Mouse (Mus musculus) right cerebral cortex, postnatal 36 days (tissue): ENCODE data around the gene Adgre5.

Experiments used
- DNase-seq, 2 experiments: peaks; one replicate each; pipeline ENCODE4 v3.0.0; 2022; ENCODE audit warnings: low spot score in 2 of 2, mixed read lengths in 1 of 2

Gene Adgre5

GRCm38 (mm10) chr8:83740976-83741741, at the start of gene Adgre5:
Adgre5 (minus strand) TSS chr8:83741326.
- DNase-seq: no peak

DNA sequence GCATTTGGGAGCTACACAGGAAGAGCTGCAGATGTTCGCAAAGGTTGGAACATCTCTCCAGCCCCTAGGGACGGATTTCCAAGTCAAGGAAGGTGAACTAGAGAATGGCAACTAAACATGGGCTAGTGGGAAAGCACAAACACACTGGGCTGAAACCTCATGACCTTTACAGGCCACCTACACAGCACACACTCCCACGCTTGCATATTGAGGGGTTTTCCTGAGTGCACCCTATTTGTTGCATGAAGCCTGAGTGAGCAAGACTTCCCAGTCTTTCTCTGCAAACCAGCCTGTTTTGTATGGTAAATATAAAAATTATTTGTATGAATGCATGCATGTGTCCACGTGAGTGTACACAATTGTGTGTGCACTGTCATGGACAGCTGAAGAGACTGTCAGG, 48.7 kb upstream of the Adgre5 start:
- no peak for DNase-seq

DNA sequence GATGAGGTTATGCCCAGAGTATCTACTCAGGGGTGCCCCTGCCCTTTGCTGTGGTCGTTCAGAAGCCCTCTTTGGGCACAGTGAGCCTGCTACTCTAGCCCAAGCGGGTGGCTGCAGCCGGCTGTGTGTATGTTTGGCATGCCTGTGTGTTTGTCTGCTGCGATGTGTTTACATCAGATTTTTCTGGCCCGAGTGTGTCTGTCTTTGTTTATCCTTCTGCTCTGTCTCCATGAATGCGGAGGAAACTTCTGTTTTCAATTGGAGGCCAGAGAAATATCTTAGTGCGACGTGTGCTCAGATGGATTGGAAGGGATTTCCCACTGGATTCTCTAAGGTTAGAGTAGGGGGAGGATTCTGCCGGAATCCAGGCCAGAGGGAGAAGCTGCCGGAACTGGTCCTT, 43.9 kb upstream of the Adgre5 start:
- no peak for DNase-seq

- peak; percentile 81 to 83 for DNase-seq
These were observed 41.9 kb upstream of the Adgre5 start for GRCm38 (mm10) chr8:83782832-83783558.

- DNase-seq: no peak
These were observed 38.5 kb upstream of the Adgre5 start for GRCm38 (mm10) chr8:83779610-83780009.

DNA sequence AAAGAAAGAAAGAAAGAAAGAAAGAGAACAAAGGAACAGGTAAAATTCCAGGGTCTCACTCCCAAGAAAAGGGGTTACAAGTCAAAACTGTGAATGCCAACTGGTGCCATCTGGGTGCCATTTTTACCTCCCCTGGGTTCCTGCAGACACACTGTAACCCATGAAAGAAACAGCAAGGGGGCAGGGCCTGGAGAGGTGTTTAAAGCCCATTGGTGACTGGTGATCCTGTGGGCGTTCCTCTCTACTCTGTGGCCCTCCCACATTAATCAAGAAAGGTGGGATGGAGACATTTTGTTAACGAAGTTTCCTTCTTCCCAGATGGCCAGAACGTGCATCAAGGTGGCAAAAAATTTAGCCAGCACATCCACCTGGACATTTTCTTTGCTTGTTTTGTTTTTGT, 36.9 kb upstream of the Adgre5 start:
- no peak for DNase-seq

DNA sequence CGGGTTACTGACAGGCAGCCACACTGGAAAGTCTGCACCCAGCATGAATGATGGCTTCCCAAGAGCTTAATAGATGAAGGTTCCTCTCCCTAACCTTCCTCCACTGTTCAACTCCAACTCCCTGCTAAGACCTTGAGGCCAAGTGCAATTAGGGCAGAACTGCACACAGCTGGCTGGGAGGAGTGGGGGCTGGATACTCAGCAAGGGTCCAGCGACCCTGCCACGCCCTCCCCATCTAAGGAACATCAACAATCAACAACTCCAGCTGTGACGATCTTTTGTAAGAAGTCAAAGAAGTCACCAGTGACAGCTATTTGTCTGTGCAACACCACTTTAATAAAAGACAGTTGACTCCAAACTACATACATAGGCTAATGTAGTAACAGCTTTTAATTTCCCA, 35.5 kb upstream of the Adgre5 start:
- no peak for DNase-seq

- no peak for DNase-seq
These were observed 33.1 kb upstream of the Adgre5 start for GRCm38 (mm10) chr8:83774221-83774620.

DNA sequence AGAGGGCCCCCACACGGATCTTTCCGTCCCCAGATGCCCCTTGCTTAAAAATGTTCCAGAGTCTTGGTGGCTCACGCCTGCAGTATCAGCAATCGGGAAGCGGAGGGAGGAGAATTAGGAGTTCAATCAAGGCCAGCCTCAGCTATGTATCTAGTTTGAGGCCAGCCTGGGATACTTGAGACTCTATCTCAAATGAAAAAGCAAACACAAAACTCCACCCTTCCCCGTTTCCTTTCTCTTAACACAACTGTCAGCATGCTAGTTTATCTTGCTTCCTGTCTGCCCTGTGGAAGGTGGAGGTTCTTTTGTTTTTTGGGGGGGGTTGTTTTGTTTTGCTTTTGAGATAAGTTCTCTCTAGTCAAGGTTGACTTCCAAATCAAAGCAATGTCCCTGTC, 32.3 kb upstream of the Adgre5 start:
- no peak for DNase-seq

- no peak for DNase-seq
These were observed 31.8 kb upstream of the Adgre5 start for GRCm38 (mm10) chr8:83772701-83773451.

DNA sequence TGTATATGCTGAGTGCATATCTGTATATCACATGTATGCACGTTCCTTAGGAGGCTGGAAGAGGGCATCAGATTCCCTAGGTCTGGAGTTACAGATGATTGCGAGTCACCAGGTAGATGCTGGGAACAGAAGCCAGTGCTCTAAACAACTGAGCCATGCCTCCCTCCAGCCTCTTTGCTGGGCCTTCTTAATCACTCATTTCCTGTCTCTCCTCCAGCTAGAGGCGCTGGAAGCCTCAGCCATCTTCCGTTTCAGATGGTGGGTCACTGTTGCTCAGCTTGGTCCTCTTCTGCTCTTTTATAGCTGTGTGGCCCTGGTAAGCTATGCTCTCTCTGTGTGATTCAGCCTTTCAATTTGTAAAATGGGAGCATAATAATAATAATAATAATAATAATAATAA, 30.7 kb upstream of the Adgre5 start:
- DNase-seq: no peak

GRCm38 (mm10) chr8:83770669-83771068, 29.5 kb upstream of the Adgre5 start:
- DNase-seq: no peak

- no peak for DNase-seq
These were observed 28.6 kb upstream of the Adgre5 start for GRCm38 (mm10) chr8:83769720-83770119.

- DNase-seq: no peak
These were observed 27.4 kb upstream of the Adgre5 start for GRCm38 (mm10) chr8:83768526-83768925.

- DNase-seq: no peak
These were observed 26.3 kb upstream of the Adgre5 start for GRCm38 (mm10) chr8:83767442-83767841.

DNA sequence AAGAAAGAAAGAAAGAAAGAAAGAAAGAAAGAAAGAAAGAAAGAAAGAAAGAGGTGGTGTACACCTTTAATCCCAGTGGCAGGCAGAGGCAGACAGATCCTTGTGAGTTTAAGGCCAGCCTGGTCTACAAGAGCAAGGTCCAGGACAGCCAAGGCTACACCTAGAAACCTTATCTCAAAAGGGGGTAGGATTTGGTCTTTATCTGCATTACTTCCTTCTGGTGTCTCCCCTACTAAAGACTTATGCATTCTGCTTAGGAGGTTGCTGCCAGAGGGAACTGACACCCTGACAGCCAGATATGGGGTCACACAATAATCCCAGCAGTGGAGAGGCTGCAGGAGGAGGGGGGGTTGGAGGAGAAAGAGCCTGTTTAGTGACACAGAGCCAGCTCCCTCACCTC, 24.5 kb upstream of the Adgre5 start:
- DNase-seq: no peak

GRCm38 (mm10) chr8:83764717-83765116, 23.6 kb upstream of the Adgre5 start:
- DNase-seq: no peak

DNA sequence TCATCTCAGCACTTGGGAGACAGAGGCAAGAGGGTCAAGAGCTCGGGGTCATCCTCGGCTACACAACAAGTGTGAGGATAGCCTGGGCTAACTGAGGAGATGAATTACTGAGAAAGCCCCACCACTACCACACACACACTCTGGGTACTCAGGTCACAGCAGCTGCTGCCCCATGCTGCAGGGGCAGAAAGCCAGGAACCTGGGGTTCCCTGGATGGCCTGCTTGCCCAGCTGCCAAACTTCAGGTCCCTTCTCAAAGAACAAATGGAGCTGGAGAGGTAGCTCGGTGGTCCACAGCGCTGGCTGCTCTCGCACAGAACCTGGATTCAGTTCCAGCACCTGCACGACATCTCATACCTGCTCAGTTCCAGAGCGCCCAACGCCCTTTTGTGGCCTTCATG, 23.0 kb upstream of the Adgre5 start:
- DNase-seq: no peak

DNA sequence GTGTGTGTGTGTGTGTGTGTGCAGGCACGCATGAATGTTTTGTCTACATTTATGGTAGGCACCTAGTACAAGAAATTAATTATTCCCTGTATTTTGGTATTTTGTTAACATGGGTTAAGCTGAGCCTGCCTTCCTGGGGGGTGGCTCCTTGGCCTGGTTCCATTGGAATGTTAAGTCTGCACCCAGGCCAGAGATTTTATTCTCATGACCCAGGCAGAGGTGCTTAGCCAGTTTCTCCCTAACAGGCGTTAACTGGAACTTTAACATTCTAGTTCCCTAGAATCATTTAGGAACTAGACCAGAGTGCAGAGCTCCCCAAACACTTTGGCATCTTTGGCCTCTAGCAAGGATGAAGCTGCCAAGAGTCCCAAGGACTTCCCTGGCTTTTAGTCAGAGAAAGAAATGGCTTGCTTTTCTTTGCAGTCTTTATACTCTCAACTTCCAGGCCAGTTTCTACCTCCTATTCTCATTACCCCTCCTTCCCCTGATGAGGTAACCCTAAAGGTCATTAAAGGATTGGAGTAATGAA, 18.2 kb upstream of the Adgre5 start:
- no peak for DNase-seq

DNA sequence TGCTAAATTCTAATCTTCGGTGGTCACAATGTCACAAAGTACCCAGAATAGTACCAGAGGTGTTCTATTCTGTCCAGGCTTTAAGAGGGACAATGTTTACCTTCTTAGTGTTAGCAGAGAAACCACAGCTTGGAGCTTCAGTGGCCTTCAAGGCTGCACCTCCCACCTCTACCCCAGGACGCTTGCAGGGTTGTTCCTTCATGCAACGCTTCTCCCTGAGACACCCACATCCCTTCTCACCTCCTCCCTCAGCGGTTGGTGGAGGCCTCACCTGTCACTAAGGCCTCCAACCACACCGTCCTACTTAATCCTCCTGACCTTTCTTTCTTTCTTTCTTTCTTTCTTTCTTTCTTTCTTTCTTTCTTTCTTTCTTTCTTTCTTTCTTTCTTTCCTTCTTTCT, 17.2 kb upstream of the Adgre5 start:
- DNase-seq: no peak

- no peak for DNase-seq
These were observed 16.0 kb upstream of the Adgre5 start for GRCm38 (mm10) chr8:83757084-83757607.

DNA sequence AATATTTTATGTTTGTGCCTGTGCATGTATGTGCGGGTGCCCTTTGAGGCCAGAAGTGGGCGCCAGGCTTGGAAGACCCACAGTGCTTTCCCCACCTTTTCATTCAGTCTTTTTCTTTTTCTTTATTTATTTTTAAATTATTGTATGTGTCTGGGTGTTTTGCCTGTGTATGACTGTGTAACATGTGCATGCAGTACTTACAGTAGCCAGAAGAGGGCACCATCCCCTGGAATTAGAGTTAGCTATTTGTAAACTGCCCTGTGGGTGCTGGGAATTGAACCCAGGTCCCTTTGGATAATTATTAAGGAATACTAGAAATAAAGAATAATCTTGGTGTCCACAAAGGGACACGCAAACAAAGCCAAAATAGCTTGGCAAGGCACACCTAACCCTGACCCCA, 15.1 kb upstream of the Adgre5 start:
- no peak for DNase-seq
